Mouse (Mus musculus): Measurements from ENCODE around the gene Cherp. TPM values are rescaled to one million over a fixed set of nuclear protein-coding genes. Genes with fewer than 3 reads are reported as not detected.
A peak's percentile ranks its signal among the peaks of the same experiment; 100 is the strongest.

The Cherp gene
- total and polyA plus RNA-seq, 3 experiments = 25.4 to 40.0 (median 38.7) TPM

DNA sequence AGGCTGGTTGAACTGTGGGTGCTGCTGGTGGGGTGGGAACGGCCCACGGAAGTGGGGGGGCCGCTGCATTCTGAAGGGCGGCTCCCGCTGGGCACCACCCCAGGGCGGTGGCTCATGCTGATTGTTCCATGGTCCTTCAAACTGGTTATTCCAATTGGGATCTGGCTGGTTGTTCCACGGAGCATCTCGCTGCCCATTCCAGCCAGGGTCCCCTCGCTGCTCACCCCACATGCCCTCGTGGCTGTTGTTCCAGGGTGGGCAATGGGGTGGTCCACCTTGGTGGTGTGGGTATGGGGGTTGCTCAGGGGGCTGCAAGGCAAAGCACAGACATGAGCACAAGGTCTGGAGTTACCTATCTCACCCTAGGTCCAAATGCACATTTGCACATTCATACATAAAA, 10.8 kb downstream of the Cherp start:
- Histone ChIP-seq H3K27me3 (ENCODE audit: control insufficient read depth, insufficient read depth, low read length) (no peaks in the 10 kb centered on the region), H3K4me1 (ENCODE audit: control insufficient read depth, insufficient read depth, low read length) (no peaks in the 10 kb centered on the region), H3K4me3 (no peak overlapping the region), H3K9ac (ENCODE audit: low read depth, low read length) (no peak overlapping the region), H3K79me2 (replicated peaks; ENCODE audit: control insufficient read depth, insufficient read depth, low read length) (no peaks in the 10 kb centered on the region), H3K36me3 (ENCODE audit: control insufficient read depth, insufficient read depth, low read length) (no peaks in the 10 kb centered on the region), H3K27ac (no peak overlapping the region)
- TF ChIP-seq CTCF (IDR thresholded peaks at IDR 0.05) = no peak
- no peak for TF ChIP-seq EP300 (IDR thresholded peaks at IDR 0.05; ENCODE audit: insufficient read depth, low read depth, low read length)
- no peak for TF ChIP-seq POLR2A (IDR thresholded peaks at IDR 0.05; ENCODE audit: insufficient read depth, low read depth, low read length)
- DNase-seq = no peak
- intact Hi-C loops (cut with DNase I) = no loop called here
- 95% methylated on average over 10 of the region's 10 CpGs for WGBS

DNA sequence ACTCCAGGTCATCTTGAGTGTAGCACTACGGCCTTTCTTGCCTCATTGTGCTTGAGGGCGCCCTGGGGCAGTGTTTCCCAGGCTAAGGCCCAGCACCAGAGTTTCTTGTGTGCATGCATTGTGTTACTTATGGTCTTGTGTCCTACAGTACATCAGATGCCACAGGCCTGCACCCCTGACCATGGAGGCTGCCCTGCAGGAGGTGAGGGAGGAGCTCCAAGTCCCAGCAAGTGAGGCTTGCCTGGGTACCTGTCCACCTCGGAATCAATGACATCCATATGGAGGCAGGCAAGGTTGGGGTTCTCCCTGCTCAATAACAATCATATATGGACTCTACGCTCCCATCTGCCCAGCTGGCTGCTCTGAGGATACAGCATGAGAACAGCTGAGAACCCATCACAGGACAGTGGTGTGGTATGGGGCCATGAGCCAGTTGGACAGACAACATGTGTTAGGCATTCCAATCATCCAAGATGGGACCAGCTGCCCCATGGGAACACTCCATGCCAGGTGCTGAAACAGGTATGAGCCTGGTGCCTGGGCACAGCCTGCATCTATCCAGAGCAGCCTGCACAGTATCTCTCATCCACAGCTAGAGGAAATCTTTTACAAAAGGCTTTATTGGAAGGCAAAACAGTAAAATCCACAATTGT, 15.0 kb downstream of the Cherp start:
- intact Hi-C loops (cut with DNase I) = no loop called here
- no peak for TF ChIP-seq CTCF (IDR thresholded peaks at IDR 0.05)
- TF ChIP-seq POLR2A (IDR thresholded peaks at IDR 0.05; ENCODE audit: insufficient read depth, low read depth, low read length) = no peak
- no peak for TF ChIP-seq EP300 (IDR thresholded peaks at IDR 0.05; ENCODE audit: insufficient read depth, low read depth, low read length)

DNA sequence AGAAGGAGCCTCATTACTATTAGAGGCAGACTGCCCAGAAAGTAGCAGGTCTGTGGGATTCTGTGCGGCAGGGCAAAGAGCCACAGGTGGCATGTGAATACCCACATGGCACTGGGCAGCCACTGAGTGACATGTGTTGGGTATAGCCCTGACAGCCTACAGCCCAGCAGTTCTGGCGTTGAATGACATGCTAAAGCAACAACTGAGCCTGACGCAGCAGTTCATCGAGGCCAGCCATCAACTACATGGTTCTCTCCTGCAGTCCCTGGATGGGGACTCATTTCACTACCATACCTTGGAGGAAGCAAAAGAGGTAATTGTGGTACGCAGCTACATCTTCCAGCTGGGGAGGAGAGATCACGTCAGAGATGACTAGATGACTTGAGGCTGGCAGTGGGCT, 16.6 kb downstream of the Cherp start:
- H3K4me3 ChIP-seq = no peak overlapping the region
- 85% methylated on average over 6 of the region's 6 CpGs for WGBS
- no peaks in the 10 kb centered on the region for H3K4me1 ChIP-seq (ENCODE audit: control insufficient read depth, insufficient read depth, low read length)
- no peaks in the 10 kb centered on the region for H3K36me3 ChIP-seq (ENCODE audit: control insufficient read depth, insufficient read depth, low read length)
- H3K27ac ChIP-seq = no peak overlapping the region
- TF ChIP-seq EP300 (IDR thresholded peaks at IDR 0.05; ENCODE audit: insufficient read depth, low read depth, low read length) (no peak), CTCF (IDR thresholded peaks at IDR 0.05) (no peak), POLR2A (IDR thresholded peaks at IDR 0.05; ENCODE audit: insufficient read depth, low read depth, low read length) (no peak)
- H3K27me3 ChIP-seq (ENCODE audit: control insufficient read depth, insufficient read depth, low read length) = no peaks in the 10 kb centered on the region
- no peaks in the 10 kb centered on the region for H3K79me2 ChIP-seq (replicated peaks; ENCODE audit: control insufficient read depth, insufficient read depth, low read length)
- no peak for DNase-seq
- intact Hi-C loops (cut with DNase I) = no loop called here
- no peak overlapping the region for H3K9ac ChIP-seq (ENCODE audit: low read depth, low read length)

More for the DNA sequence above, 15.0 kb downstream of the Cherp start:
- no peak overlapping the region for H3K4me3 ChIP-seq
- 89% methylated on average over 4 of the region's 4 CpGs for WGBS
- no peaks in the 10 kb centered on the region for H3K36me3 ChIP-seq (ENCODE audit: control insufficient read depth, insufficient read depth, low read length)
- H3K4me1 ChIP-seq (ENCODE audit: control insufficient read depth, insufficient read depth, low read length) = no peaks in the 10 kb centered on the region
- no peak for DNase-seq
- no peak overlapping the region for H3K9ac ChIP-seq (ENCODE audit: low read depth, low read length)
- H3K27me3 ChIP-seq (ENCODE audit: control insufficient read depth, insufficient read depth, low read length) = no peaks in the 10 kb centered on the region
- no peaks in the 10 kb centered on the region for H3K79me2 ChIP-seq (replicated peaks; ENCODE audit: control insufficient read depth, insufficient read depth, low read length)
- no peak overlapping the region for H3K27ac ChIP-seq

DNA sequence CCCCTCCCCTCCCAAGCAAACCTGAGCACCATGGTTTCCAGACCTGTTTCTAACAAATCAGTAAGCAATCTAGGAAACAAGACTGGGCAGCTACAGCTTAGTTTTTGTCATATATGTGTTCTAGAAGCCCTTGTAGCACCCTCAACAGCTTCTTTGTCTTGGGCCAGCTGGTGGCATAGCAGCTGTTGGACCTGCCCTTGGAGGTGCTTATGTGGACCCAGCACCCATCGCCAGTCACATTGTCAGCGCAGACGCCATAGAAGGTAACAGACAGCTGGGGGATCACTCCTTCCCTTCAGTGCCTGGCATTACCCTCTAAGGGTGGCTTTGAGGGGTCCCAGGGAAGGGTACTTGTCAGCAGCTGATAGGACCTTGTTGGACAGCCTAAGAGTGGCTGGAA, 17.2 kb downstream of the Cherp start:
- TF ChIP-seq CTCF (IDR thresholded peaks at IDR 0.05) (no peak), POLR2A (IDR thresholded peaks at IDR 0.05; ENCODE audit: insufficient read depth, low read depth, low read length) (no peak), EP300 (IDR thresholded peaks at IDR 0.05; ENCODE audit: insufficient read depth, low read depth, low read length) (no peak)
- H3K79me2 ChIP-seq (replicated peaks; ENCODE audit: control insufficient read depth, insufficient read depth, low read length) = no peaks in the 10 kb centered on the region
- no peaks in the 10 kb centered on the region for H3K4me1 ChIP-seq (ENCODE audit: control insufficient read depth, insufficient read depth, low read length)
- no peak for DNase-seq
- no peak overlapping the region for H3K9ac ChIP-seq (ENCODE audit: low read depth, low read length)
- H3K27me3 ChIP-seq (ENCODE audit: control insufficient read depth, insufficient read depth, low read length) = no peaks in the 10 kb centered on the region
- intact Hi-C loops (cut with DNase I) = no loop called here
- 92% methylated on average over 3 of the region's 3 CpGs for WGBS
- no peaks in the 10 kb centered on the region for H3K36me3 ChIP-seq (ENCODE audit: control insufficient read depth, insufficient read depth, low read length)
- H3K27ac ChIP-seq = no peak overlapping the region
- no peak overlapping the region for H3K4me3 ChIP-seq

DNA sequence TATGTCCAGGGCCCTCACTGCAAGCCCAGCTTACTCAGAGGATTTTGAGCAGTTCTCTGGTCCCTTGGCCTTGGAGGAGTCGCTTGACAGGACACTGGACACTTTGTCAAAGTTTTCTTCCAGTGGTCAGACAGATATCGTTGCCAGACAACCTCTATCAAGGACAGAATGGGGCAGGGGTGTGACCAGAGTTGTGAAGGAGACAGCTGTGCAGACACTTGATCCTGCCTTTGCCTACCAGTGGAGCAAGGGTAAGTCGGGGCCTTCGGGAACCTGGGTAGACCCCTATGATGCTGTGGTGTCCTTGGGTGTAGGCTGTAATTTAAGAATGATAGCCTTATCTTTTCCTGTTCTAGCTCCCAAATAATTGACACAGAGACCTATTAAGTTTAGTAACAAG, 19.7 kb downstream of the Cherp start:
- H3K4me3 ChIP-seq = no peak overlapping the region
- no peaks in the 10 kb centered on the region for H3K36me3 ChIP-seq (ENCODE audit: control insufficient read depth, insufficient read depth, low read length)
- H3K27me3 ChIP-seq (ENCODE audit: control insufficient read depth, insufficient read depth, low read length) = no peaks in the 10 kb centered on the region
- no peak overlapping the region for H3K9ac ChIP-seq (ENCODE audit: low read depth, low read length)
- intact Hi-C loops (cut with DNase I) = no loop called here
- no peak overlapping the region for H3K27ac ChIP-seq
- H3K79me2 ChIP-seq (replicated peaks; ENCODE audit: control insufficient read depth, insufficient read depth, low read length) = no peaks in the 10 kb centered on the region
- DNase-seq = no peak
- no peak for TF ChIP-seq CTCF (IDR thresholded peaks at IDR 0.05)
- 66% methylated on average over 4 of the region's 4 CpGs for WGBS
- no peaks in the 10 kb centered on the region for H3K4me1 ChIP-seq (ENCODE audit: control insufficient read depth, insufficient read depth, low read length)

DNA sequence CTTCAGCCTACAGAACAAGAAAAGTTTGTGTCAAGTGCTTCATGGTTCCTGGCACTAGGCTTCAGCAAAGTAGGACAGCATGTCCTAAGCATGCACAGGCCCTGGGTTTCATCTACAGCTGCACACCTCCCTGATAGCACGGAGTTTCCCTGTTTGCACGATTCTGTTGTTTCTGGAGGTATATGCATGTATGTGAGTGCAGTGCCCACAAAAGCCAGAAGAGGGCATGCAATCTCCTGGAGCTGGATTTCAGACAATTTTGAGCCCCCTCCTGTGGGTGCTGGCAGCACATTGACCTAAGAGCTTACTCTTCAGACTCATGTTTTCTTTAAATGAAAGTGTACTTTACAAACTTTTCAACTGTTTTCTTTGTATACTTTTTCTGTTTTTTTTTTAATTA, 21.1 kb downstream of the Cherp start:
- no peak overlapping the region for H3K9ac ChIP-seq (ENCODE audit: low read depth, low read length)
- H3K27ac ChIP-seq = no peak overlapping the region
- TF ChIP-seq CTCF (IDR thresholded peaks at IDR 0.05) (0 out of 2 replicates have a peak, but pooled peaks have one; percentile 11), EP300 (IDR thresholded peaks at IDR 0.05; ENCODE audit: insufficient read depth, low read depth, low read length) (no peak), POLR2A (IDR thresholded peaks at IDR 0.05; ENCODE audit: insufficient read depth, low read depth, low read length) (no peak)
- H3K4me1 ChIP-seq (ENCODE audit: control insufficient read depth, insufficient read depth, low read length) = no peaks in the 10 kb centered on the region
- H3K36me3 ChIP-seq (ENCODE audit: control insufficient read depth, insufficient read depth, low read length) = no peaks in the 10 kb centered on the region
- H3K79me2 ChIP-seq (replicated peaks; ENCODE audit: control insufficient read depth, insufficient read depth, low read length) = no peaks in the 10 kb centered on the region
- no peak overlapping the region for H3K4me3 ChIP-seq
- no peaks in the 10 kb centered on the region for H3K27me3 ChIP-seq (ENCODE audit: control insufficient read depth, insufficient read depth, low read length)
- DNase-seq = no peak
- 97% methylated on average over 2 of the region's 2 CpGs for WGBS
- intact Hi-C loops (cut with DNase I) = no loop called here

Measured in heart, adult 2 months (tissue).